ENCODE assay signal across 8 mouse cellular contexts in genomic region chr19:36348801-36349486, GRCm38 (mm10). TPM values are rescaled to one million over a fixed set of nuclear protein-coding genes. Genes with fewer than 3 reads are reported as not detected.
A peak's percentile ranks its signal among the peaks of the same experiment; 100 is the strongest.
DNase-seq lines count a peak whose midpoint lies in the region; ATAC-seq and TF ChIP-seq lines count a peak whose summit lies in the region.

No protein-coding gene starts in this region.

- peak overlapping the region; percentile 98 for H3K4me2 ChIP-seq in forebrain, embryonic 13.5 days
- peak overlapping the region; percentile 94 for H3K4me2 ChIP-seq in heart, postnatal 0 days (ENCODE audit: low read depth, low read length)
- peak overlapping the region; percentile 80 for H3K4me2 ChIP-seq in liver, embryonic 14.5 days (ENCODE audit: low read depth)
- peak overlapping the region; percentile 100 for H3K4me2 ChIP-seq in stomach, embryonic 15.5 days

- peak overlapping the region; percentile 74 for H3K9ac ChIP-seq in forebrain, embryonic 13.5 days
- peak overlapping the region; percentile 85 for H3K9ac ChIP-seq in heart, postnatal 0 days (replicated peaks; ENCODE audit: low read depth, low read length)
- peak overlapping the region; percentile 9; the same call in 1 of the 2 replicates for H3K9ac ChIP-seq in liver, embryonic 14.5 days (replicated peaks)
- H3K9ac ChIP-seq in stomach, embryonic 15.5 days, result peak overlapping the region; percentile 50

- peaks cover 17% of the 10 kb centered on the region for H3K4me1 ChIP-seq in forebrain, embryonic 13.5 days
- H3K4me1 ChIP-seq in heart, postnatal 0 days (ENCODE audit: control insufficient read depth, insufficient read depth), result no peaks in the 10 kb centered on the region
- no peaks in the 10 kb centered on the region for H3K4me1 ChIP-seq in liver, embryonic 14.5 days (replicated peaks; ENCODE audit: control insufficient read depth in 2 of 2, insufficient read depth in 2 of 2, low read length in 1 of 2)
- H3K4me1 ChIP-seq in stomach, embryonic 15.5 days, result peaks cover 5% of the 10 kb centered on the region; the same call in 1 of the 2 replicates

- no peak for TF ChIP-seq EP300 in heart, postnatal 0 days (IDR thresholded peaks at IDR 0.05; ENCODE audit: low read depth)
- TF ChIP-seq EP300 in liver, embryonic 14.5 days (IDR thresholded peaks at IDR 0.05; ENCODE audit: low read depth), result no peak

- under 1% methylated on average over 62 of the region's 85 CpGs for WGBS in forebrain, embryonic 13.5 days
- WGBS in heart, postnatal 0 days, result under 1% methylated on average over 81 of the region's 85 CpGs
- WGBS in liver, embryonic 14.5 days (ENCODE audit: insufficient replicate concordance), result under 1% methylated on average over 85 of the region's 85 CpGs
- WGBS in stomach, embryonic 15.5 days, result under 1% methylated on average over 79 of the region's 85 CpGs

- peaks cover 34% of the 10 kb centered on the region for H3K27me3 ChIP-seq in forebrain, embryonic 13.5 days
- no peaks in the 10 kb centered on the region; the same call in 1 of the 2 replicates for H3K27me3 ChIP-seq in heart, postnatal 0 days (ENCODE audit: control insufficient read depth, insufficient read depth, low read length)
- peaks cover 43% of the 10 kb centered on the region for H3K27me3 ChIP-seq in liver, embryonic 14.5 days (ENCODE audit: control insufficient read depth, insufficient read depth, low read length)
- peaks cover 35% of the 10 kb centered on the region for H3K27me3 ChIP-seq in stomach, embryonic 15.5 days (replicated peaks)

- TF ChIP-seq CTCF in heart, postnatal 0 days (IDR thresholded peaks at IDR 0.05; ENCODE audit: low read depth), result no peak
- no peak for TF ChIP-seq CTCF in liver, embryonic 14.5 days (IDR thresholded peaks at IDR 0.05; ENCODE audit: low read depth)

- H3K36me3 ChIP-seq in forebrain, embryonic 13.5 days (ENCODE audit: poor library complexity, severe bottlenecking), result no peaks in the 10 kb centered on the region
- no peaks in the 10 kb centered on the region for H3K36me3 ChIP-seq in heart, postnatal 0 days (replicated peaks; ENCODE audit: control insufficient read depth, insufficient read depth, low read length)
- no peaks in the 10 kb centered on the region for H3K36me3 ChIP-seq in liver, embryonic 14.5 days (replicated peaks; ENCODE audit: control insufficient read depth, insufficient read depth, low read depth)
- no peaks in the 10 kb centered on the region for H3K36me3 ChIP-seq in stomach, embryonic 15.5 days

- peak overlapping the region; percentile 81 for H3K4me3 ChIP-seq in forebrain, embryonic 13.5 days
- H3K4me3 ChIP-seq in heart, postnatal 0 days (ENCODE audit: low read depth, low read length), result peak overlapping the region; percentile 80
- H3K4me3 ChIP-seq in liver, embryonic 14.5 days (ENCODE audit: insufficient read depth in 1 of 2, low read depth in 2 of 2, low read length in 2 of 2), result peak overlapping the region; percentile 47 to 57
- peak overlapping the region; percentile 75 for H3K4me3 ChIP-seq in stomach, embryonic 15.5 days (replicated peaks)

- no peaks in the 10 kb centered on the region for H3K9me3 ChIP-seq in forebrain, embryonic 13.5 days (replicated peaks)
- H3K9me3 ChIP-seq in heart, postnatal 0 days (replicated peaks; ENCODE audit: control insufficient read depth, low read length), result no peaks in the 10 kb centered on the region
- no peaks in the 10 kb centered on the region for H3K9me3 ChIP-seq in liver, embryonic 14.5 days (ENCODE audit: control insufficient read depth, low read length)
- H3K9me3 ChIP-seq in stomach, embryonic 15.5 days, result no peaks in the 10 kb centered on the region

- ATAC-seq in forebrain, embryonic 13.5 days, result peak; percentile 84
- peak; percentile 76 for ATAC-seq in heart, postnatal 0 days (ENCODE audit: insufficient read depth, low read depth)
- peak; percentile 48; the same call in 1 of the 2 replicates for ATAC-seq in liver, embryonic 14.5 days (ENCODE audit: insufficient read depth)
- ATAC-seq in stomach, embryonic 15.5 days (ENCODE audit: insufficient read depth, low FRiP score, low read depth), result peak; percentile 70

- DNase-seq in CD4-positive, CD25-positive, alpha-beta regulatory T cell, adult 2 months (ENCODE audit: low read depth, low spot score), result peak; percentile 85
- DNase-seq in brain, embryonic 18.5 days (ENCODE audit: low read depth, low spot score), result peak; percentile 4
- DNase-seq in heart, postnatal 0 days (ENCODE audit: low spot score), result peak; percentile 54
- DNase-seq in kidney, postnatal 36 days, result peak; percentile 70 to 75
- DNase-seq in liver, embryonic 14.5 days (ENCODE audit: low read depth in 3 of 3, low spot score in 3 of 3), result no peak
- peak; percentile 42 to 74 for DNase-seq in natural killer cell, adult 2 months (ENCODE audit: low spot score in 2 of 2)

- H3K27ac ChIP-seq in forebrain, embryonic 13.5 days, result no peak overlapping the region
- peak overlapping the region; percentile 94 for H3K27ac ChIP-seq in heart, postnatal 0 days (ENCODE audit: low read depth)
- no peak overlapping the region for H3K27ac ChIP-seq in liver, embryonic 14.5 days
- H3K27ac ChIP-seq in stomach, embryonic 15.5 days, result peak overlapping the region; percentile 21; the same call in 1 of the 2 replicates

RNA-seq across cellular contexts. Expression of gene Pcgf5, which starts 0.8 kb away (rescaled TPM):
- polyA plus RNA-seq in forebrain, embryonic 13.5 days (2015; fragmentation: Nextera tagmentation; extraction: Ambion mirVana), result 23.0 and 25.2 TPM in 2 replicates
- 19.2 and 34.3 TPM in 2 replicates for total RNA-seq in heart, postnatal 0 days (2014; rRNA removed; ENCODE audit: low replicate concordance)
- 56.5 and 66.6 TPM in 2 replicates for polyA plus RNA-seq in heart, postnatal 0 days (2015; fragmentation: Nextera tagmentation; extraction: Ambion mirVana)
- 5.1 and 7.7 TPM in 2 replicates for polyA plus RNA-seq in liver, embryonic 14.5 days (2012; rRNA removed)
- polyA plus RNA-seq in liver, embryonic 14.5 days (2014; fragmentation: Nextera tagmentation; extraction: Ambion mirVana), result 16.7 TPM in 2 replicates
- polyA plus RNA-seq in stomach, embryonic 15.5 days (2015; fragmentation: Nextera tagmentation; extraction: Ambion mirVana), result 18.0 and 19.9 TPM in 2 replicates

Comparison
In these comparisons a context has a peak if more than half of its experiments do, and no peak if none do; other contexts are left out.
1. DNase-seq: peak in CD4-positive, CD25-positive, alpha-beta regulatory T cell, adult 2 months (single experiment), brain, embryonic 18.5 days (single experiment), heart, postnatal 0 days (single experiment), kidney, postnatal 36 days (2 of 2) and natural killer cell, adult 2 months (2 of 2); none in liver, embryonic 14.5 days (0 of 3).
2. H3K27ac ChIP-seq: peak in heart, postnatal 0 days (single experiment) and stomach, embryonic 15.5 days (single experiment); none in forebrain, embryonic 13.5 days (single experiment) and liver, embryonic 14.5 days (single experiment).
3. H3K9ac ChIP-seq: peak in every context shown above with its lines; median percentile 85 in heart, postnatal 0 days; 74 in forebrain, embryonic 13.5 days; 50 in stomach, embryonic 15.5 days; 9 in liver, embryonic 14.5 days.
4. Peak in every context shown above with its lines, with median percentiles within 50 percentile points of each other: ATAC-seq, H3K4me2 ChIP-seq and H3K4me3 ChIP-seq.